Mouse (Mus musculus) stomach, postnatal 0 days (tissue): ENCODE data around the gene Snrnp200.

ENCODE experiments used
- CTCF ChIP-seq: IDR thresholded peaks from 2 replicates; pipeline ENCODE4 v1.5.1; 2016; ENCODE audit warnings: antibody characterized with exemption, low read depth, mild to moderate bottlenecking, moderate library complexity
- EP300 ChIP-seq: optimal IDR thresholded peaks from 2 replicates; pipeline ENCODE3; 2016; ENCODE audit warnings: antibody characterized with exemption

DNA sequence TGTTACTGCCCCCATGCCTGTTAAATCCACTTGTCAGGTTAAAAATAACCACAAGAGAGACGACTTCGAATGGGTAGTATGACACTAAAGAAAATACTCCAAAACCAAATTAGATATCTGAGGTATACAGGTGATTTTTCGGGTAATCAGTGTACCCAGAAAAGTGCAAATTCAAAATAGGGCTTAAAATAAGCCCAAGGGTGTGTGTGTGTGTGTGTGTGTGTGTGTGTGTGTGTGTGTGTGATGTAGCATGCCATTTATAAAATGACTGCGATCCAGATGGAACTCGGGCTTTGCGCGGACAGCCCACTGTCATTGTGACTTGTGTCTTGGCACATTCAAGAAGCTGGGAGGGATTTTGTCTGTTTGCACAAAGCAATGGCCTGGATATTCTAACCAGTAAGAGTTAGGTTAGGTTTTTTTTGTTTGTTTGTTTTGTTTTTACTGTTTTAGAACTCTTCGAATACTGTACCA is 62.9 kb downstream of the Snrnp200 start:
- no peak for TF ChIP-seq CTCF
- TF ChIP-seq EP300: no peak
